Mouse (Mus musculus) liver, postnatal 0 days (tissue): Measurements from ENCODE around the gene Rfwd3. TPM values are rescaled to one million over a fixed set of nuclear protein-coding genes. Genes with fewer than 3 reads are reported as not detected.

ENCODE experiments used
- ATAC-seq: fragments of 200-750 bp; cut with Nextera tagmentation; 2 replicates; pipeline ENCODE4 v1.8.0; 2017; ENCODE audit warnings: mild to moderate bottlenecking, moderate library complexity
- DNase-seq: peaks from one replicate; pipeline ENCODE4 v3.0.0-alpha.2; 2016
- H3K27ac ChIP-seq: fragments of 300-500 bp; sonication (generic); 2 replicates; pipeline ENCODE4 v1.5.1; 2014; ENCODE audit warnings: antibody characterized with exemption, moderate library complexity, mild to moderate bottlenecking, low read depth
- H3K27me3 ChIP-seq: fragments of 300-500 bp; sonication (generic); 2 replicates; pipeline ENCODE4 v1.6.1; 2014; ENCODE audit warnings: low read length, control low read depth, mixed read lengths; ENCODE audit not compliant: insufficient read depth
- H3K36me3 ChIP-seq: fragments of 300-500 bp; sonication (generic); replicated peaks from 2 replicates; pipeline ENCODE4 v1.6.1; 2014; ENCODE audit warnings: mild to moderate bottlenecking, control low read depth, low read length, moderate library complexity, mixed read lengths; ENCODE audit not compliant: insufficient read depth
- H3K4me1 ChIP-seq: fragments of 300-500 bp; sonication (generic); 2 replicates; pipeline ENCODE4 v1.6.1; 2014; ENCODE audit warnings: antibody characterized with exemption, mild to moderate bottlenecking, control low read depth; ENCODE audit not compliant: insufficient read depth
- H3K4me2 ChIP-seq: fragments of 300-500 bp; sonication (generic); 2 replicates; pipeline ENCODE4 v1.6.1; 2014; ENCODE audit warnings: low read depth, mild to moderate bottlenecking, low read length, moderate library complexity, mixed read lengths
- H3K4me3 ChIP-seq: fragments of 300-500 bp; sonication (generic); 2 replicates; pipeline ENCODE4 v1.5.1; 2014; ENCODE audit warnings: low read depth, low read length
- H3K9ac ChIP-seq: fragments of 300-500 bp; sonication (generic); replicated peaks from 2 replicates; pipeline ENCODE4 v1.6.1; 2014; ENCODE audit warnings: mild to moderate bottlenecking, moderate library complexity
- H3K9me3 ChIP-seq: fragments of 300-500 bp; sonication (generic); 2 replicates; pipeline ENCODE4 v1.6.1; 2016; ENCODE audit warnings: mild to moderate bottlenecking, control low read depth, low read length, mixed read lengths
- CTCF ChIP-seq: sonication (generic); IDR thresholded peaks from 2 replicates; pipeline ENCODE4 v1.5.1; 2016; ENCODE audit warnings: antibody characterized with exemption, low read depth
- EP300 ChIP-seq: IDR thresholded peaks from 2 replicates; pipeline ENCODE4 v1.6.1; 2016; ENCODE audit warnings: antibody characterized with exemption, low read depth, mild to moderate bottlenecking
- WGBS: fragments of 180-500 bp; shearing (Covaris S2); extraction: QIAGEN DNeasy Blood & Tissue Kit; methylation state at CpG from one replicate; pipeline ENCODE4 v1.1.7; 2014; ENCODE audit not compliant: insufficient replicate concordance; 5-methylcytosine and 5-hydroxymethylcytosine counted together
- polyA plus RNA-seq: library from polyadenylated mRNA; unstranded; fragments of >200 nt; fragmentation: Nextera tagmentation; extraction: Ambion mirVana; gene quantifications from 2 replicates; pipeline ENCODE4 v1.2.1, GENCODE M21; 2015

Rfwd3 gene
- polyA plus RNA-seq, 1 experiment from 2014 or later = 17.6 TPM

GRCm38 (mm10) chr8:111264693-111265220, 35.3 kb downstream of the Rfwd3 start:
- Histone ChIP-seq H3K4me3 (no peak overlapping the region), H3K27ac (no peak overlapping the region), H3K4me2 (no peak overlapping the region), H3K27me3 (0 out of 2 replicates have a peak, but pooled peaks cover 6% of the 10 kb centered on the region), H3K9ac (no peak overlapping the region), H3K36me3 (no peaks in the 10 kb centered on the region), H3K9me3 (0 out of 2 replicates have a peak, but pooled peaks cover 3% of the 10 kb centered on the region), H3K4me1 (peaks cover 2% of the 10 kb centered on the region; the same call in 1 of the 2 replicates)
- WGBS = 70% methylated on average over 2 of the region's 2 CpGs
- TF ChIP-seq CTCF = no peak
- TF ChIP-seq EP300 = no peak
- no peak for ATAC-seq
- no peak for DNase-seq

GRCm38 (mm10) chr8:111261981-111262381, 38.0 kb downstream of the Rfwd3 start:
- 0 out of 2 replicates have a peak, but pooled peaks cover 6% of the 10 kb centered on the region for H3K27me3 ChIP-seq
- H3K4me3 ChIP-seq = no peak overlapping the region
- H3K4me2 ChIP-seq = no peak overlapping the region
- H3K27ac ChIP-seq = no peak overlapping the region
- TF ChIP-seq EP300 (peak; percentile 93), CTCF (no peak)
- H3K36me3 ChIP-seq = no peaks in the 10 kb centered on the region
- ATAC-seq (no peak), DNase-seq (no peak)
- peaks cover 11% of the 10 kb centered on the region; the same call in 1 of the 2 replicates for H3K4me1 ChIP-seq
- 35% methylated on average over 4 of the region's 4 CpGs for WGBS
- no peak overlapping the region for H3K9ac ChIP-seq
- 0 out of 2 replicates have a peak, but pooled peaks cover 3% of the 10 kb centered on the region for H3K9me3 ChIP-seq

- Histone ChIP-seq H3K9ac (no peak overlapping the region), H3K4me1 (peaks cover 11% of the 10 kb centered on the region; the same call in 1 of the 2 replicates), H3K36me3 (no peaks in the 10 kb centered on the region), H3K9me3 (no peaks in the 10 kb centered on the region), H3K4me3 (0 out of 2 replicates have a peak overlapping the region, but pooled peaks have one; percentile 90), H3K27ac (no peak overlapping the region), H3K27me3 (0 out of 2 replicates have a peak, but pooled peaks cover 6% of the 10 kb centered on the region), H3K4me2 (peak overlapping the region; percentile 76)
- WGBS = 86% methylated on average over 5 of the region's 5 CpGs
- TF ChIP-seq EP300 (no peak), CTCF (no peak)
- no peak for DNase-seq
- no peak for ATAC-seq
These were observed 39.8 kb downstream of the Rfwd3 start for GRCm38 (mm10) chr8:111260251-111260650.

GRCm38 (mm10) chr8:111259408-111259741, 40.6 kb downstream of the Rfwd3 start:
- WGBS = 11% methylated on average over 13 of the region's 13 CpGs
- no peaks in the 10 kb centered on the region for H3K9me3 ChIP-seq
- peak overlapping the region; percentile 99 for H3K27ac ChIP-seq
- H3K4me3 ChIP-seq = peak overlapping the region; percentile 90
- H3K9ac ChIP-seq = peak overlapping the region; percentile 90
- TF ChIP-seq EP300 (no peak), CTCF (no peak)
- DNase-seq (no peak), ATAC-seq (peak; percentile 52)
- 0 out of 2 replicates have a peak, but pooled peaks cover 6% of the 10 kb centered on the region for H3K27me3 ChIP-seq
- peaks cover 11% of the 10 kb centered on the region; the same call in 1 of the 2 replicates for H3K4me1 ChIP-seq
- H3K36me3 ChIP-seq = no peaks in the 10 kb centered on the region
- peak overlapping the region; percentile 76 for H3K4me2 ChIP-seq

- Histone ChIP-seq H3K4me2 (peak within 1 kb of the TSS; percentile 76), H3K4me1 (peaks cover 11% of the 10 kb centered on the region; the same call in 1 of the 2 replicates), H3K9ac (peak within 1 kb of the TSS; percentile 90), H3K27me3 (0 out of 2 replicates have a peak, but pooled peaks cover 6% of the 10 kb centered on the region), H3K36me3 (no peaks in the 10 kb centered on the region), H3K27ac (peak within 1 kb of the TSS; percentile 99), H3K4me3 (peak within 1 kb of the TSS; percentile 90), H3K9me3 (no peaks in the 10 kb centered on the region)
- DNase-seq (peak; percentile 97), ATAC-seq (peak; percentile 96)
- WGBS = under 1% methylated on average over 68 of the region's 76 CpGs
- TF ChIP-seq CTCF = 0 out of 2 replicates have a peak, but pooled peaks have one; percentile 14
- peak; percentile 14; the same call in 1 of the 2 replicates for TF ChIP-seq EP300
These were observed 41.2 kb downstream of the Rfwd3 start, which contains the start of gene Glg1 for GRCm38 (mm10) chr8:111258631-111259407. TSS of gene Glg1 (minus strand) at chr8:111259216.

GRCm38 (mm10) chr8:111258010-111258630, 41.9 kb downstream of the Rfwd3 start:
- no peak for DNase-seq
- WGBS = 1% methylated on average over 22 of the region's 26 CpGs
- peaks cover 11% of the 10 kb centered on the region; the same call in 1 of the 2 replicates for H3K4me1 ChIP-seq
- H3K36me3 ChIP-seq = no peaks in the 10 kb centered on the region
- peak overlapping the region; percentile 90 for H3K9ac ChIP-seq
- peak overlapping the region; percentile 90 for H3K4me3 ChIP-seq
- TF ChIP-seq EP300 (no peak), CTCF (no peak)
- peak; percentile 31 for ATAC-seq
- 0 out of 2 replicates have a peak, but pooled peaks cover 6% of the 10 kb centered on the region for H3K27me3 ChIP-seq
- no peaks in the 10 kb centered on the region for H3K9me3 ChIP-seq
- H3K4me2 ChIP-seq = peak overlapping the region; percentile 76
- peak overlapping the region; percentile 99 for H3K27ac ChIP-seq
